Mouse (Mus musculus): ENCODE data around the gene Cdr2l.

- TF ChIP-seq CTCF (IDR thresholded peaks at IDR 0.05; ENCODE audit: low read depth, low read length), result peak; percentile 59
- no peak for TF ChIP-seq POLR2A (IDR thresholded peaks at IDR 0.05; ENCODE audit: borderline replicate concordance, low read depth, low read length)
These were observed 46.0 kb downstream of the Cdr2l start for GRCm38 (mm10) chr11:115427482-115428331.
